Mouse (Mus musculus): ENCODE data around the gene Bscl2. TPM values are rescaled to one million over a fixed set of nuclear protein-coding genes. Genes with fewer than 3 reads are reported as not detected.
"Not testable (repeated sequence)": the region's sequence is repeated elsewhere in the genome, so short reads cannot be mapped to it uniquely, and the experiment has no call there.

Gene Bscl2
- total RNA-seq, 2 experiments from 2014 or later: 91.5 to 102 TPM

DNA sequence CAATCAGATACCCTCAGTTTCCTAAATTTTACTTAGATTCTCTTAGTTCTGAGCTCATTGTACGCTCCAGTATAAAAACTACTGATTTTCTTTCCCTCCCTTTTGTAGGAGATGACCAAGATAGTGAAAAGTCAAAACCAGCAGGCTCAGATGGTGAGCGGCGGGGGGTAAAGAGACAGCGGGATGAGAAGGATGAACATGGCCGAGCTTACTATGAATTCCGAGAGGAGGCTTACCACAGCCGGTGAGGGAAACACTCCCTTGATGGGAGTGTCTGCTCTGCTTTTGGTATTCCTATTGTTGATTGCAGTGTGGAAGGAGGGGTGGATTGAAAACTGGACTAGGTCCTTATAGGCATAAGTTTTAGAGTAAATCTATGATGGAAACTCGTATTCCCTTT, 14.6 kb upstream of the Bscl2 start:
- no peak for DNase-seq (ENCODE audit: low spot score in 2 of 2)

GRCm38 (mm10) chr19:8829660-8830059, 7.6 kb upstream of the Bscl2 start, which contains the start of gene AC129217.1:
Gene AC129217.1, plus strand, starts transcription at chr19:8829773.
- no peak for DNase-seq (ENCODE audit: low spot score in 2 of 2)

- no peak for DNase-seq (ENCODE audit: low spot score in 2 of 2)
These were observed 6.6 kb upstream of the Bscl2 start for GRCm38 (mm10) chr19:8830664-8831063.

- DNase-seq (ENCODE audit: low spot score in 2 of 2): no peak
These were observed 6.0 kb upstream of the Bscl2 start for GRCm38 (mm10) chr19:8831262-8831661.

GRCm38 (mm10) chr19:8832971-8833370, 4.3 kb upstream of the Bscl2 start:
- DNase-seq (ENCODE audit: low spot score in 2 of 2): no peak

GRCm38 (mm10) chr19:8836327-8836726, 940 bp upstream of the Bscl2 start:
- not testable (repeated sequence) for DNase-seq (ENCODE audit: low spot score in 2 of 2)

- DNase-seq (ENCODE audit: low spot score in 2 of 2): no peak
These were observed 919 bp downstream of the Bscl2 start for GRCm38 (mm10) chr19:8838041-8838730.

- no peak for DNase-seq (ENCODE audit: low spot score in 2 of 2)
These were observed 2.0 kb downstream of the Bscl2 start, which contains the start of gene Gng3 for GRCm38 (mm10) chr19:8839103-8839907. Gene Gng3, minus strand, starts transcription at chr19:8839194.

- DNase-seq (ENCODE audit: low spot score in 2 of 2): peak in 1 of 2 experiments; percentile 70
These were observed 2.9 kb downstream of the Bscl2 start for GRCm38 (mm10) chr19:8839908-8840791.

GRCm38 (mm10) chr19:8841012-8841411, 3.7 kb downstream of the Bscl2 start:
- DNase-seq (ENCODE audit: low spot score in 2 of 2): no peak

GRCm38 (mm10) chr19:8842961-8843360, 5.7 kb downstream of the Bscl2 start:
- no peak for DNase-seq (ENCODE audit: low spot score in 2 of 2)

- DNase-seq (ENCODE audit: low spot score in 2 of 2): peak in 1 of 2 experiments; percentile 75
These were observed 7.3 kb downstream of the Bscl2 start for GRCm38 (mm10) chr19:8844371-8845129.

DNA sequence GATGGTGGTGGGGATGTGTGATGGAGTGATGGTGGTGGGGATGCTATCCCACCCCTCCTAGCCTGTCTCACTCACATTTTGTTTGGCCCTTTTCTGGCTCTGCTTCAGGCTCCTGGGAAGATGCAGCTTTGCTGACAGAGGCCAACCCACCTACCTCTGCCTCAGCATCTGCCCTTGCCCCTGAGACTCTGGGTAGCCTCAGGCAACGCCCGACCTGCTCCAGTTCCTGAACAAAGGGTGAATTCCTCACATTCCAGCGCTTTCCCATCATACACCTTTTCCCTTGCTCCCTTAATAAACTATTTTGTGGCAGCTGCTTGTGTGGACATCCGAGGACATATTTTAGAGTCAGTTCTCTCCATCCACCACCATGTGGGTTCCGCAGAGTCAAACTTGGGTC, 11.1 kb downstream of the Bscl2 start:
- no peak for DNase-seq (ENCODE audit: low spot score in 2 of 2)

DNA sequence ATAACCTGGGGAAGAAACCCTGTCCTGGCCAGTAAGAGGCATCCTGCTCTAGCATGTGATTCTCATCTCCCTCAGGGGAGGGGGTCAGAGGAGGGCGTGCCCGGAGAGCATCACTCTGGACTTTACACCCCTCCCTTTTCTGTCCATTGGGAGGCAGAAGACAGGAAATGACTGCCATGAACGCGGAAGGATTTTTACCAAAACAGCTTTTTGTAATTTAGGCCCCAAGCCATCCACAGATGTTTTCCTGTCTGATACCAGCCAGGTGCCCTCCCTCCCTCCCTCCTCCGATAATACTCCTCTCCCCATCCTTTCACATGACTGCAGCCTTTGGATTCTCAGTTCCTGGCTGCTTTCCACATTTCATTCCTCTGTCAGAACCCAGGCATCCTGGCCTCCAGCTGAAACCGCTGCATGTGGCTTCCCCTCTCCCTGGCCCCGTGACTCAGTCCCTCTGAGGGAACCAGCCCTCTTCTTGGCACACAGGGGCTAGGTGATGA, 13.2 kb downstream of the Bscl2 start, which contains the start of gene Lrrn4cl:
Gene Lrrn4cl (plus strand): TSS at position 367 of the 500 bp plus-strand sequence.
- no peak for DNase-seq (ENCODE audit: low spot score in 2 of 2)

DNA sequence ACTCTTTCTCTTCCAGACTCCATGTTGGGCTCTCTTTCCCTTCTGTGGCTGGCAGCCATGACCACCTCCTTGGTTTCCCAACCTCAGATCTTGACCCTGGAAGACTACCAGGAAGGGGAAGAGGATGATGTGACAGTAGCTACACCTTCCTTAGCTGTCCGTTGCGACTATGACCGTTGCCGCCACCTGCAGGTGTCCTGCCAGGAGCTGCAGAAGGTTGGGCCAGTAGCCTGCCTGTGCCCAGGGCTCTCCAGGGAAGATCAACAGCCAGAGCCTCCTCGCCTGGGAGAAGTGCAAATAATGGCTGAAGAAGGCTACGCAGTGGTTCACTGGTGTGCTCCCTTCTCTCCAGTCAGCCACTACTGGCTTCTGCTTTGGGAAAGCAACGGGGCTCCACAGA, 14.4 kb downstream of the Bscl2 start:
- DNase-seq (ENCODE audit: low spot score in 2 of 2): no peak

DNA sequence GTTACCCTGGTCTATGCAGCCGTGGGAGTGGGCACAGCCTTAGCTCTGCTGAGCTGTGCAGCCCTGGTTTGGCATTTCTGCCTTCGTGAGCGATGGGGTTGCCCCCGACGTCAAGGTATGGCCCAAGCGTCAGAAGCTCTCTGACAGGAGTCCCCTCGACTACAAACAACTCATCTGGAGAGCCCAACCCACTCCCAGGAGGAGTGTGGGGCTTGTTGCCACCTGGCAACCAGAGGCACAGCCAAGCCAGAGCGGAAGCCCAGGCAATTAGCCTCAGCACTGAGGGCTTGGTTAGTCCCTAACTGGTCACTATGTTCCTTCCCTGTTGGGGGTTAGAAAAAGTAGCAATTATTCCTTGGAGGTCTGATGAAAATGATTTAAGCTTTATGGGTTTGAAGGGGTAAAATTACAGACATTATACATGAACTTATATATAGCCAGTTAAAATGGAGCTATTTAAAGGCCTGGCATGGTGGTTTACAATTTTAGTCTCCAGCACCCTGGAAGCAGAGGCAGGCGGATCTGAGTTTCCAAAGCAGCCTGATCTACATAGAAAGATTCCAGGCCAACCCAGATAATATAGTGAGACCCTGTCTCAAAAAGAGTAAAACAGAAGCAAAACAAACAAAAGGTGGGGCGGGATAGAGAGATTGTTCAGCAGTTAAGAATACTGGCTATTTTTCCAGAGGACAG, 15.1 kb downstream of the Bscl2 start:
- DNase-seq (ENCODE audit: low spot score in 2 of 2): no peak

- no peak for DNase-seq (ENCODE audit: low spot score in 2 of 2)
These were observed 15.8 kb downstream of the Bscl2 start for GRCm38 (mm10) chr19:8853117-8853516.

GRCm38 (mm10) chr19:8857689-8858088, 20.4 kb downstream of the Bscl2 start:
- DNase-seq (ENCODE audit: low spot score in 2 of 2): no peak

DNA sequence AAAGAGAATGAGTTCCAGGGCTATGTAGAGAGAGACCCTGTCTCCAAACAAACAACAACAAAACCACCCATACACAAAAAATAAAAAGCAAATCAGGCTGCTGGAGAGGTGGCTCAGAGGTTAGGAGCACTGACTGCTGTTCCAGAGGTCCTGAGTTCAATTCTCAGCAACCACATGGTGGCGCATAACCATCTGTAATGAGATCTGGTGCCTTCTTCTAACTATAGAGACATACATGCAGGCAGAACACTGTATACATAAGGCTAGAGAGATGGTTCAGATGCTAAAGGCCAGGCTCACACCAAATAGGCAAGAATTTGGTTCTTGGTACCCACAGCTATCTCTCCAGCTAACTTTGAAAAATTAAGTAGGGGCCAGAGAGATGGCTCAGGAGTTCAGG, 21.8 kb downstream of the Bscl2 start:
- no peak for DNase-seq (ENCODE audit: low spot score in 2 of 2)

- DNase-seq (ENCODE audit: low spot score in 2 of 2): no peak
These were observed 27.0 kb downstream of the Bscl2 start for GRCm38 (mm10) chr19:8864265-8864664.
